Mouse (Mus musculus) gastrocnemius, adult 2 months (tissue): ENCODE results near the gene Zfp524. TPM values are rescaled to one million over a fixed set of nuclear protein-coding genes. Genes with fewer than 3 reads are reported as not detected.
A peak's percentile ranks its signal among the peaks of the same experiment; 100 is the strongest.

Experiments
- DNase-seq: peaks from one replicate; pipeline ENCODE4 v3.0.0; 2022
- H3K27ac ChIP-seq: fragments of 200-600 bp; 2 replicates; pipeline ENCODE4 v1.8.1; 2022; ENCODE audit warnings: mild to moderate bottlenecking
- H3K4me3 ChIP-seq: fragments of 200-600 bp; 2 replicates; pipeline ENCODE4 v1.8.1; 2022; ENCODE audit warnings: mild to moderate bottlenecking, moderate library complexity
- CTCF ChIP-seq: fragments of 200-600 bp; IDR thresholded peaks from 2 replicates; pipeline ENCODE4 v1.8.1; 2022; ENCODE audit warnings: antibody characterized with exemption, mild to moderate bottlenecking, moderate library complexity
- intact Hi-C: fragments of 180-260 bp; cut with DNase I; formaldehyde crosslinking; loops from one replicate; pipeline ENCODE4 v1.15.1; 2025
- long read RNA-seq, 2 experiments: library from polyadenylated mRNA; stranded (forward); transcript quantifications; one replicate each; pipeline ENCODE4 v2.0.0; 2021
- total RNA-seq, 2 experiments: library from RNA; stranded (reverse); gene quantifications; 2 replicates each; pipeline ENCODE4 v1.2.3; 2021

Gene Zfp524
- 10 to 100 TPM in 1 of 2 experiments, 1 to 10 TPM in 1; 6.5 to 10.4 TPM for total RNA-seq
- long read RNA-seq, experiment 1, partial matches to known transcripts = 0 of 3 reads
- long read RNA-seq, experiment 1, other reads (novel, unspliced or antisense) = 0 of 3 reads
- long read RNA-seq, experiment 2, transcript Zfp524-201 (2 exons, 1,142 nt) = major isoform, 8 of 8 reads
- long read RNA-seq, experiment 2, partial matches to known transcripts = 0 of 8 reads
- long read RNA-seq, experiment 2, other reads (novel, unspliced or antisense) = 0 of 8 reads

GRCm38 (mm10) chr7:5014251-5015117 is at the start of gene Zfp524, which contains the start of gene Fiz1:
Gene Zfp524, plus strand, starts transcription at chr7:5014415.
Gene Fiz1, minus strand, starts transcription at chr7:5014697.
- intact Hi-C loops = loop anchor here (2.0 to 5.0 kb wide), 3 partner anchors 46 to 1273 kb away; partner anchors contain the start of gene Zfp667
- peak; percentile 97 for DNase-seq
- peak within 1 kb of the TSS; percentile 95 for H3K4me3 ChIP-seq
- no peak for TF ChIP-seq CTCF
- H3K27ac ChIP-seq = peak within 1 kb of the TSS; percentile 97

- no peak for DNase-seq
- TF ChIP-seq CTCF = no peak
- H3K27ac ChIP-seq = no peak overlapping the region
- no peak overlapping the region for H3K4me3 ChIP-seq
- intact Hi-C loops = loop anchor here (1.0 kb wide), 1 partner anchor 23 kb away; no protein-coding TSS in a partner anchor
These were observed 49.2 kb upstream of the Zfp524 start for GRCm38 (mm10) chr7:4964988-4965387.

GRCm38 (mm10) chr7:4971068-4971467 is 43.1 kb upstream of the Zfp524 start, which contains the start of gene Sbk3:
Gene Sbk3, minus strand, starts transcription at chr7:4971168.
- intact Hi-C loops = no loop called here
- H3K4me3 ChIP-seq = no peak within 1 kb of the TSS
- H3K27ac ChIP-seq = peak within 1 kb of the TSS; percentile 86
- no peak for DNase-seq
- no peak for TF ChIP-seq CTCF

GRCm38 (mm10) chr7:4971710-4972109 is 42.5 kb upstream of the Zfp524 start:
- Histone ChIP-seq H3K27ac (peak overlapping the region; percentile 86), H3K4me3 (no peak overlapping the region)
- TF ChIP-seq CTCF = no peak
- intact Hi-C loops = no loop called here
- DNase-seq = peak; percentile 40

GRCm38 (mm10) chr7:4972321-4973047 is 41.7 kb upstream of the Zfp524 start:
- peak; percentile 91 for DNase-seq
- TF ChIP-seq CTCF = no peak
- intact Hi-C loops = no loop called here
- Histone ChIP-seq H3K27ac (peak overlapping the region; percentile 86), H3K4me3 (peak overlapping the region; percentile 24; the same call in 1 of the 2 replicates)

- Histone ChIP-seq H3K27ac (peak overlapping the region; percentile 73), H3K4me3 (no peak overlapping the region)
- TF ChIP-seq CTCF = no peak
- intact Hi-C loops = no loop called here
- DNase-seq = no peak
These were observed 38.8 kb upstream of the Zfp524 start for GRCm38 (mm10) chr7:4975455-4975854.

- intact Hi-C loops = no loop called here
- Histone ChIP-seq H3K4me3 (no peak overlapping the region), H3K27ac (peak overlapping the region; percentile 73; the same call in 1 of the 2 replicates)
- peak; percentile 35; the same call in 1 of the 2 replicates for TF ChIP-seq CTCF
- DNase-seq = no peak
These were observed 37.4 kb upstream of the Zfp524 start for GRCm38 (mm10) chr7:4976832-4977231.

- H3K4me3 ChIP-seq = no peak overlapping the region
- no peak for DNase-seq
- intact Hi-C loops = no loop called here
- no peak for TF ChIP-seq CTCF
- H3K27ac ChIP-seq = no peak overlapping the region
These were observed 26.0 kb upstream of the Zfp524 start for GRCm38 (mm10) chr7:4988250-4988649.

- no peak overlapping the region for H3K4me3 ChIP-seq
- intact Hi-C loops = no loop called here
- no peak for TF ChIP-seq CTCF
- DNase-seq = no peak
- no peak overlapping the region for H3K27ac ChIP-seq
These were observed 20.7 kb upstream of the Zfp524 start for GRCm38 (mm10) chr7:4993347-4993998.

GRCm38 (mm10) chr7:4993999-4994788 is 20.0 kb upstream of the Zfp524 start:
- no peak overlapping the region for H3K27ac ChIP-seq
- DNase-seq = no peak
- no peak overlapping the region for H3K4me3 ChIP-seq
- TF ChIP-seq CTCF = no peak
- intact Hi-C loops = no loop called here

GRCm38 (mm10) chr7:4995268-4996002 is 18.8 kb upstream of the Zfp524 start:
- no peak for TF ChIP-seq CTCF
- intact Hi-C loops = no loop called here
- peak overlapping the region; percentile 91 for H3K4me3 ChIP-seq
- no peak for DNase-seq
- peak overlapping the region; percentile 90 for H3K27ac ChIP-seq
